Mouse (Mus musculus) neutrophil, adult 5-6 weeks (primary cell): ENCODE data around the gene Serpinb9b. TPM values are rescaled to one million over a fixed set of nuclear protein-coding genes. Genes with fewer than 3 reads are reported as not detected.
"Not testable (repeated sequence)": the region's sequence is repeated elsewhere in the genome, so short reads cannot be mapped to it uniquely, and the experiment has no call there.

ENCODE experiments used
- ATAC-seq: fragments of 151-379, 151-347 bp; 2 replicates; pipeline ENCODE4 v1.8.0; 2017; ENCODE audit warnings: mild to moderate bottlenecking, moderate TSS enrichment; ENCODE audit not compliant: insufficient number of reproducible peaks, poor library complexity, low FRiP score, severe bottlenecking; ENCODE audit errors: extremely low read depth
- total RNA-seq: library from RNA; stranded (forward); fragments of 200-1000 nt; gene quantifications from 2 replicates; pipeline ENCODE4 v1.2.3, GENCODE M21; 2017

Gene Serpinb9b
- total RNA-seq, 1 experiment from 2014 or later, result 0.23 TPM

- ATAC-seq, result not testable (repeated sequence)
Measured at GRCm38 (mm10) chr13:33029478-33029877, 2.3 kb downstream of the Serpinb9b start.

DNA sequence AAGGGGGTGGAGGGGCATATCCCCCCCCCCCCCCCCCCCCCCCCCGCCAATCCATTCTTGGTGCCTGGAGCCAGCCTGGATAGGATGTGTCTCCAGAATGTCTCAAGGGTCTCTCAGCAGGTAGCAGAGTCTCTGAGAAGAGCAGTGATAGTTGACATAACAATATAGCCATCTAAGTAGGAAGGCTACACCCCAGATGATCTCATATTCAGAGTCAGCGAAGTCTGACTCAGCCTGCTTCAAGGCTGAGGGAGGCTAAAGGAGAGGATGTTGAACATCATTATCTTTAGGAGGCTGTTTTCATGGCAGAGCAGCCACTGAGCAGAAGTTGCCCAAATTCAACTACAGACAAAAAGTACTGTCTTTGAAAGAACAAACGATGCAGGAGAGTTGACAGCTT is 3.1 kb downstream of the Serpinb9b start:
- no peak for ATAC-seq

- ATAC-seq, result no peak
Measured at GRCm38 (mm10) chr13:33035506-33035905, 8.3 kb downstream of the Serpinb9b start.

GRCm38 (mm10) chr13:33043542-33043941 is 16.3 kb downstream of the Serpinb9b start:
- ATAC-seq, result no peak

DNA sequence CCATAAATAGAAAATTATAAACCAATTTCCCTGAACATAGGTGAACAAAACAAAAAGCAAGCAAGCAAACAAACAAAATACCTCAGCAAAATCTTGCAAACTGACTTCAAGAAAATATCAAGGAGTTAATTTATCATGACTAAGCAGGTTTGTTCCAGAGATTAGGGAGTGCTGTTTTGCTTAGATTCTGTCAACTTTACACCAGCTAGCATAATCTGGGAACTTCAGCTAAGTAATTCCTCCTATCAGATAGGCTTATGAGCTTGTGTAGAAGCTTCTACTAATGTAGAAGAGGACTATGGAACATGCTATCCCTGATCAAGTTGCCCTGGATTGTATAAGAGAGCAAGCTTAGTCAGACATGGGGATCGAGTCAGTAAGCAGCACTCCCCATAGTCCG is 20.0 kb downstream of the Serpinb9b start:
- no peak for ATAC-seq

DNA sequence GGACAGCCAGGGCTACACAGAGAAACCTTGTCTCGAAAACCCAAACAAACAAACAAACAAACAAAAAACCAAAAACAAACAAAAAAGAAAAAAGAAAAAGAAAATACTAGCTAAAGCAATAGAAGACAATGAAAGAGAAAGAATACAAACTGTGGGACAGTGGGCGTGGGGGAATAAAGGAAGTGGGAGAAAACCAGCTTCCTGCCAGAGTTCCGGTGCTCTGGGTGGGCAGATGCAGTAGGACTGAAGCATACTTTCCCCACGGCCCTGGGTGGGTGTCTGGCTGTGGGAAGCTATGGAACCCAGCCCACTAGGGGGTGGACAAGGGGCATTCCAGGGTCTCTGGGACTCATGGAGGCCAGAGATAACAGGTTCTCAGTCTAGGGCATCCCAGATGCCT is 21.0 kb downstream of the Serpinb9b start:
- no peak for ATAC-seq

DNA sequence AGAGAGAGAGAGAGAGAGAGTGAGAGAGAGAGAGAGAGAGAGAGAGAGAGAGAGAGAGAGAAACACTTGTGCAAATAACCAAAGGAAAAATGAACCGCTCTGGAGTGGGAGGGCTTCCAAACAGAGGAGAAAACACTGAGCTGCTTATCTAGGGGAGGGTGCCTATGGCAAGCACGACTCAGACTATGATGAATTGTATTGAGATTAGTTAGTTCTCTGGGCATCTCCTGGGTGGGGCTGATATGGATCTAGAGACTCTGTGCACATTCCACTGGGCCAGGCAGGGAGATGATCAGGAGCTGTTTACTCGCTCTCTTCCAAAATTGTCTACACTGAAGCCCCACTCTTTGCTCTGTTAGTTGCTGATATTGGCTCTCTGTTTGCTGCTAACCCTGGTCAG is 24.5 kb downstream of the Serpinb9b start:
- no peak for ATAC-seq

GRCm38 (mm10) chr13:33063048-33063447 is 35.8 kb downstream of the Serpinb9b start:
- no peak for ATAC-seq

- no peak for ATAC-seq
Measured at GRCm38 (mm10) chr13:33067387-33067977, 40.3 kb downstream of the Serpinb9b start.

DNA sequence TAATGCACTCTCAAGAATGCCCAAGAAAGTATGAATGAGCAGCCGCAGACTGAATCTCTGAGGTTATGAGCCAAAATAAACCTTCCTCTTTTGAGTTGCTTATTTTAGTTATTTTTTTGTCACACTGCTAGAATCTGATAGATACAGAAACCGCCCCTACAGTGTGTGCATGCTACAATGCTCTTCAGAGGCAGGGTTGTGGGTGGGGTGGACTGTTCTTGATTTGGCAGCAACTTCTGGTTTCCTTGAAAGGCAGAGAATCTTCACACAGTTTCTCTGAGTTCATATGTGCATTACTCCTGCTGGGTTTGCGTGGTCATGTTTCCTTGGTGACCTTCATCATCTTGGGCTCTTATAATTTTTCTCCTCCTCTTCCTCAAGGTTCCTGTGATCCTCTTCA is 40.9 kb downstream of the Serpinb9b start:
- ATAC-seq, result peak; percentile 75

DNA sequence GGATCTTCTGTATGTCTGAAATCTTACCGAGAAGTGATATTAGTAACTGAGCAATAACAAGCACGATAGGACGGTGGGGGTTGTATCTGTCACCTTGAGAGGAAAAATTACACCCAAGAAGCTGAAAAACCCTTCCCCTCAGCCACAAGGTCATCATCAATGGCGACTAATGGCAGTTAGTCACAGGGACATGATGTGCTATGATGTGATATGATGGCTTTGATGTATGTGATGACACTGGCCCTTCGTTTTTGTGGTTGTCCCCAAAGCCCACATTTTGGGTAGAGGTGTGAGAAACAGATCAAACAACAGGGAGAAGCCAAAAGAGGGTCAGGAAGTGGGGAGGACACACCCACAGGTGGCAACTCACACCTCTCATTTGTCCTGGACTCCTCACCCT is 44.6 kb downstream of the Serpinb9b start:
- ATAC-seq, result no peak

DNA sequence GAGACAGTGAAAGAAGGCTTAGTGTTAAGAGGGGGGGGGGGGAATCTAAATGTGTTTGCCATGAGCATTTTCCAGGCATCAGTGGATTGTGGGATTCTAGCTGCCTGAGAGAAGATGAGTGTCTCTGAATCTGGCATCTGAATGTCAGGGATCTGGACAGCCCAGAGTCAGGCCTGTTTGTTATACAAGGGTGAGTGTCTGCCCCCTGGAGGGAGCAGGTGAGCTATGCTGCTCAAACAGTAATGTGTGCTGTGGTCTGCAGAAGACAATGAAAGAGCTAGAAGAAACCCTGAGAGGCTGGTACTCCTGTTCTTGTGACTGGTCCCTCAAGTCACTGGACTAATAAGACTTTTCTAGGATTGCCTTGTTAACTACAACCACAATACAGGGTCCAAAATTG is 46.8 kb downstream of the Serpinb9b start:
- ATAC-seq, result peak; percentile 44

DNA sequence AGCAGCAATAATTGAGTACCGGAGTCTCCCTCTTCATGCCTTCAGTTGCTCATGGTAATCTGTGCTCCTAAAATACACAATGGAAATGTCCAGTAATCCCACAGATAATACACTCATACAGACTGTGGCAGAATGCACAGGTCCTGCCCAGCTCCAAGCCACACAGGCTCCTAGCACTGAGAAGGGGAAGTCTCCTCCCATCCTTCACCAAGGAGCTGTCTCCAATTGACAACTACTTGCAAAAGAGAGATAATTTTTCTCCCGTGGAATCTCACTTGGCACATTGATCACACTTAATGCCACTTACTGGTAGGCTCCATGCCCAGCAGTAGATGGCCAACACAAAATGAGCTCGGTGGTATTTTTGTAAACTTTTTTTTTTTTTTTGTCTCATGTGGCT is 49.0 kb downstream of the Serpinb9b start:
- no peak for ATAC-seq

GRCm38 (mm10) chr13:33077026-33077685 is 49.9 kb downstream of the Serpinb9b start:
- ATAC-seq, result peak; percentile 62

- ATAC-seq, result no peak
Measured at GRCm38 (mm10) chr13:33078056-33078705, 51.0 kb downstream of the Serpinb9b start, which contains the start of gene Serpinb1b. Gene Serpinb1b (plus strand): TSS chr13:33078575.

GRCm38 (mm10) chr13:33079391-33079790 is 52.2 kb downstream of the Serpinb9b start:
- no peak for ATAC-seq

DNA sequence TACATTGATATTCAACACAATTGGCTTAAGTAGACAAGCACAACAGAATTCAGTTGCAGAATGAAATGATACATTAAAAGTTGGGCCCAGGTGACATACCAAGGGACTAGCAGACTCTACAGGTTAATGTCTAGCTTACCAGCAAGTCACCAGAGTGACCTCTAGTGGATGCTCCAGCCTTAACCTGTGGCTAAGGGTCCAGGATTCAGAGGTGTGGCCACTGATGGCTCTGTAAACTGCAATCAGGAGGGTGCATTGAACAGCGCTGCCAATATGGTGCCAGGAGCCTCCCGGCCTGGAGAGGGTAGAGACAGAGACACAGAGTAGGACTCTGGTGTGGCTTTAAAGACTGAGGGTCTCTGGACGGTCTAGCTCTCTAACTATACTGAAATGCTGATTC is 53.1 kb downstream of the Serpinb9b start:
- ATAC-seq, result no peak

DNA sequence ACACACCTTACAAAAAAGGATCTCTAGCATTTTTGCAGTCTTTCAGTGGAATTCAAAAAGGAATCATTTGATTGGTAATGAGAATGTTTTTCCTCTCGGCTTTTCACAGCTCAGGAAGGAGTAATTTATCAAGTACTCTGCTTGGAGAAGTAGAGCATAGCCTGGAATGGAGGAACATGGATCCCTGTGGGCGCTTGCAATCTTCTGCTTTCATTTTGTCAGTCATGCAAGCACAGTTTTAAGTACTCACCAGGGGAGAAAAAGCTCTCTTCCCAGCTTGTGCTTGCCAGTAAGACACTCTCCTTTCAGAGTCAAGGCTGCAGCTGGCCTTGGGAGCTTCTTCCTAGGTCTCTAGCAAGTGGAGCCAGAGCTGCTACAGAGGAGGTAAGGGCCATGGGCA is 56.6 kb downstream of the Serpinb9b start:
- ATAC-seq, result no peak

DNA sequence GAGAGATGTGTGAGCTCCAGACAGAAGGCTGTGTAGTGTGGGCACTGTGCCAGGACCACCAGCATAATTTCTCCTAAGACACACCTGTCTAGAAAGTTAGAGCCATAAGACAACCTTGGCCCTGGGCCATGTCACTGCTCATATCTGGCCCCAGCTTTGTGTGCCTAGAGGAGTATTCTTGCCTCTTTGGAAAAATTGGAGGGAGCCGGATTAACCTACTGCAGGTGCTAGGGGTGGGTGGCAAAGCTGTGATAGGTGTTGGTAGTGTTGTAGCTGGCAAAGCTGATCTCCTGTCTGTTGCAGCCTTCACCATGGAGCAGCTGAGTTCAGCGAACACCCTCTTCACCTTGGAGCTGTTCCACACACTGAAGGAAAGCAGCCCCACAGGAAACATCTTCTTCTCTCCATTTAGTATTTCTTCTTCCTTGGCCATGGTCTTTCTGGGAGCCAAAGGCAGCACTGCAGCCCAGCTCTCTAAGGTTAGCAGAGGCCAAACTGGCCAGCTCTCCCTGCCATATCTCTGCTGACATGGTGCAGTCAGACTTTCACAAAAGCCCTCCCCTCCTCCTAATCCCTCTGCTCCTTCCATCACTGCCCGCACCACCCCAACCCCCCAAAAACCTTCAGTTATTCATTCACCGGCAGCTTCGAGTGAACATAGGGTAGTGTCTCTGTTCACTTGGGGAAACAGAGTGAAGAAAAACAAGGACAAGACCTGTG is 57.9 kb downstream of the Serpinb9b start:
- ATAC-seq, result no peak
